Mouse (Mus musculus) retina, adult 2 months (tissue): Measurements from ENCODE around the gene Enpp1.
"Not testable (repeated sequence)": the region's sequence is repeated elsewhere in the genome, so short reads cannot be mapped to it uniquely, and the experiment has no call there.

Source experiments
- DNase-seq: peaks from one replicate; pipeline ENCODE4 v3.0.0-alpha.2; 2012; ENCODE audit warnings: low read depth, low spot score

Enpp1 gene

DNA sequence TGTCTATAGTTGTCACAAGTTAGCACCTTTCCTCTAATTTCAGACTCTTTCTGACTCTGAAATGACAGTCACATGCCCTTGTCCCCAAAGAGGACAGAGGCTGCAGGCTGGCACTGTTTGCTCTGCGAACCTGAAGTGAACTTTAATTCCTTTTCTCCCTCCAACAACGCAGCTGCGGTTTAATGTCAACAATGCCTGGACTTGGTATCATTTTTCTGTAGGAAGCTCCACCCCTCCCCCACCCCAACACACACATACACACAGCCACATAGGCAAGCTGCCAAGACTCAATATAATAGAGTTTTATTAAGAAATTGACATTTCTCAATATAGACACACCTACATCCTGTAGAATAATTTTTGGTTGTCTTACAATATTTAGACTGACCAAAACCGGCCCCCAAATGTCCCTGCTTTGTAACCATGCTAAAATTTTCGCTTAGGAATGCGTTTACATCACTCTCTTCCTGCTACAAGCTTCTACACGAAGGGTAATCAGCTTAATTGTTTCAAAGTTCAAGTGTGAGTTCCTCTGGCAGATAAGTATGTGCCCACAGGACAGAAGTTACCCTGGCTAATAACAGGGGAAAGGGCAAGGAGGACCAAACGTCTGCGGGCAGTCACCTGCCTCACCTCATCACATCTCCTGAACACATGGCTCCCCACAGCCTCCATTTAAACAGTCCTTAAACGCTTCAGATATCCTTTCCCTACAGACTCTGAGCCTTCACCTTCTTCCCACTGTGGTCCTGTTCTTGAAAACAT is 73.5 kb downstream of the Enpp1 start:
- no peak for DNase-seq

DNA sequence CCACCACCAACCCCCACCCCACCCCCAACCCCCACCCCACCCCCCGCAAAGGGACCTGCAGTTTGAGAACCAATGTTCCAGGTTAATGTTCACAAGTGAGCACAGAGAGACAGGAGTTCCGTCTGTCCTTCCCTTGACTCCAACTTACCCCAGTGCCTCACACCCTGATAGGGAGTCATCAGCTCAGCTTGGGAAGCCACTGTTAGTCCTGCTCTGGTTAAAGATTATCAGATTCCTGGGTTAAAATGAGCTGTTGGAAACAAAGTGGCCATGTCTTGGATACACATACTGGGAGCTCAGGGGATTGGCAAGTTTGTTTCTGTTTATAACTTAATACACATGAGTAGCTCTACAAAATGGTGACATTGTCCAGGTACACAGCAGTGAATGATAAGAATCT is 75.0 kb downstream of the Enpp1 start:
- no peak for DNase-seq

DNA sequence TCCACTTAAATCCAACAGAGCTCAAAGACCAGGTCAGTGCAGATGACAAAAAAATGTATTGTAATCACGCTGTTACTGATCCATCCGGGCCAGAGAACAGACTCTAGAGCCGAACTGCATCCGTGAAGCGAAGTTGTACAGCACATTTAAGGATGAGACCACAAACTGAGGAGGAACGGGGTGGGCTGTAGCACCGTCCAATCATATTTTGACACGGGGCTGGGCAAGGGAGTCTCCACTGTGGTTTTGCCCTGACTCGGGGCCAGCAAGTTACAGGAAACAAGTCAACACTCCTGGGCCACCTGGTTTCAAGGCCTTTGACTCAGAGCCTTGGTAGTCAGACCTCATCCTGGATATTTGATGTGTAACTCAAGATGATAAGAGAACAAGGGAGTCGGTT is 76.1 kb downstream of the Enpp1 start:
- no peak for DNase-seq

DNA sequence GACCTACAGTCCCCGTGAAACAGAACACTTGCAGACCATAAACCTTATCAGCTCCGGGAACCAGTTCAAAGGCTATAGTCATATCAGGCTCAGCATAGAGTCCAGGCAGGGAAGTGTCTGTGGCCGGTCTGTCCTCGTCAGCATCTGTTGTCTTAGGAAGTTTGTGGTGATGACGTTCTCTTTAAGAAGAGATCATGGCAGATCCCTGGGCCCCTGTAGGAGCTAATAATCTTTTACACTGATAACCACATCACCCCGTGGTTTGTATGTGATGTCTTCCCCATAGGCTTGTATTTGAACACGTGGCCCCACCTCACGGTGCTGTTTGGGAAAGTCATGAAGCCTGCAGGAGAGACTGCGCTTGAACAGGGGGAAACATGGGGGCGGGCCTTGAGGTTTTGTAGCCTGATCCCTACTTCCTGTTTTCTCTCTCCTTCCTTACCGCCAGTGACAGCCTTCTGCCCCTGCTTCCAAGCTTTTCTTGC is 76.6 kb downstream of the Enpp1 start:
- DNase-seq, result no peak

DNA sequence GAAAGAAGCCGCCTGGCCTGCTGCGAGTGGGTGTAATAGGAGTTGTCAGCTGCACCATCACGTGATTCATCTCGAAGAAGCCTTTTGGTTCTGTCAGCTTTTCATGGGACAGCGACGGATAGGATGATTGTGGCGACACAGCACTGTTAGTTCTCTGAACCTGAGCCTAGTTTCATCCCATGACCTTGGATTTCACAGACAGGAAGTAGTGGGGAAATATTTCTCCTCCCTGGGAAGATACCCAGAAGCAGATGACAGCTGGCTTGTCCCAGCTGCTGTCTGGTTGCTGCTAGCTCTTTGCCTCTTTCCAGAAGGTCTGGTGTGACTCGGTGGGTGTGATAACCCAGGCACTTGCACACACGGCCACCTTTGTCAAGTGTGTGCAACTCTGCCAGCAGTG is 77.7 kb downstream of the Enpp1 start:
- no peak for DNase-seq

DNA sequence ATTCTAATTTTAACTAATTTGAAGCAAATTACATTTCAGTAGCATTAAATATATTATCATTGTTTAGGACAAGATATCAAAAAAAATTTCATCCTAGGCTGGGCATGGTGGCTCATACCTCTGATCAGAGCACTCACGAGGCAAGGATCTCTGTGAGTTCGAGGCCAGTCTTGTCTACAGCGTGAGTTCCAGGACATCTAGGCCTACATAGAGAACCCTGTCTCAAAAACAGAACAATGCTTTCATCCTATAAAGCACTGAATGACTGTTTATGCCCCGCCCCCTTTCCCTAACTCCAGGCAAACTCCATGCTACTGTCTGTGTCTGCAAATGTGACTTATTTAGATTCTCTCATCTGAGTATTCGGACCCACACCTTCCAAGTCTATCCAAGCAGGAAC is 80.8 kb downstream of the Enpp1 start:
- no peak for DNase-seq

DNA sequence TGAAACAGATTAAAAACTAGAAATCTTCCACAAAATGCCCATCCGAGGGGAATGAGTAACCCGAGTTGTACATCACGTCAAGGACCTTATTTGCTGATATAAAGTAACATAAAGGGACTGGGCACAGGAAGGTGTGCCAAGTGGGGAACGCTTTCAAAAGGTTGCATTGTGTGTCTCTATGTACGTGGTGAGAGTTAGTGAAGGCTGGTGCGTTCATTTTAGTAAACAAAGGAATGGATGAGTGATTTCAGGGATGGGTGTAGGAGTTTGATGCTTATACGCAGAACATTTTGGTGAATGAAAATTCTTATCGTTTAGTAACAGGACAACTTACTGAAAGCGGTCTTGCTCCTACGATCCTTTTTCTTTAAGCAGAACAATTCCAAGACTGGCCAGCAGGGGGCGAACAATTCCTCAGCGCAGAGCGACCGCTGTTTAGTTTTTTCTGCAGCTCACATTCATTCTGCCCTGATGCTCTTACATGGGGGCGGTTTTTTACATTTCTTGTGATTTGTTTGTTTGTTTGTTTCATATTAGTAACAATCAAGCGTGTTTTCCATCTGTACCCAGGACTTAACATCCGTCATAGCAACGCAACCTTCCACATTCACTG is 81.4 kb downstream of the Enpp1 start:
- DNase-seq, result peak; percentile 26

DNA sequence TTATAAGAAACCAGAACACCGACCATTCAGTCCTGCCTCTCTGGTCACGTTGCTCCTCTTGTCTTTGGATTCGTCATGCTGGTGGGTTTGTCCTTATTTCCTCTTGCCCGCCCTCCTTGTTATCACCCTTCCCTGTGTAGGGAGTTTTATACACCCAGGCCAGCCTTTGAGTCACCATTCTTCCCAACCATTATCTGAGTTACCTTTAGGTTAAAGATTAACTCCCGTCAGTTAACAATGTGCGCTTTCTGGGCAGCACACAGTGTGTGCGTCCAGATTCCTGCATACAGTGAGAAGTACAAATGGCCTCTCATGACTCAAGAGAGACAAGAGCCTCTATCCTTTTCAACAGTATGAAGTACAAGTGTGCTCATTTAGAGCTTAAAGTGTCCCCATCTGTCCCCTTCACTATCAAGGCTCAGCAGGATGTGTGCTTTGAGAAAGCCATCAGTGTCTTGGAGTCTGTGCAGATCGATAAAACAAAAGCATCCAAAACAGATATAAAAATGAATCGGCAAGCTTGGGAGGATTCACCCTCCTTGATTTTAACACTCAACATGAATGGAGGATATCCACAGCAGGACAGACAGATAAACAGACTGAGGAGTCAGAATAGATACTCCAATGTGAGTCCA is 82.8 kb downstream of the Enpp1 start:
- DNase-seq, result no peak

DNA sequence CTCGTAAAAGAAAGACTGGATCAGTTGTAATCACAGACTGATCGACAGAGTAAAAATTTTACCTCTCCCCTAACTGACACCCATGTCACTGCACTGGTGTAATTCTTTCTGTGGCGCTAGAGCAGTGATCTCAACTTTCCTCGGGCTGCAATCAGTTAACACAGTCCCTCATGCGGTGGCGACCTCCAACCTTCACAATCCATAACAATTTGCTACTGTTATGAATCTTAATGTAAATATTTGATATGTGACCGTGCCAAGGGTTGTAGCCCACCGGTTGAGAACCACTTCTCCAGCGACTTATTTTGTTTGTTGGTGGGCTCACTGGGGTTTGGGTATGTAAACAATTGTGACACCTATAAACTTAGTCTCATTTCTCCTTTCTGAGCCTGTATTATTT is 83.5 kb downstream of the Enpp1 start:
- DNase-seq, result no peak

DNA sequence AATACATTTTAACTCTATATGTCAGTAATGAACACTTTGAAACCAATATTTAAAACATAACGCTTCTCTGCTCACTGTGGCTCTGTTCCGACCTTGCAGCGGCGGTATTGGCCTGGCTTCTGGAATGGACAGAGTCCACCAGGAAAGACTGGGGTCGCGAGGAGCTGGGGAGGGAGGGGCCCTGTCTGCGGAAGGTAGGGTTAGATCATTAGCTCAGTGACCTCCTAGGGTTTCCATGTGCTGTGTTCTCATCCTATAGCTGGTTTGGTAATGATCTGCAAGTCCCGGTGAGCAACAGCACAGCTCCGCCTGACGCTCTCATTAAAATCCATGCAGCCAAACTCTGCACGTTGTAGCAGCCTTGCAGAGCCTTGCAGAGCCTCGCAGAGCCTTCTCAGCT is 84.7 kb downstream of the Enpp1 start:
- DNase-seq, result no peak

DNA sequence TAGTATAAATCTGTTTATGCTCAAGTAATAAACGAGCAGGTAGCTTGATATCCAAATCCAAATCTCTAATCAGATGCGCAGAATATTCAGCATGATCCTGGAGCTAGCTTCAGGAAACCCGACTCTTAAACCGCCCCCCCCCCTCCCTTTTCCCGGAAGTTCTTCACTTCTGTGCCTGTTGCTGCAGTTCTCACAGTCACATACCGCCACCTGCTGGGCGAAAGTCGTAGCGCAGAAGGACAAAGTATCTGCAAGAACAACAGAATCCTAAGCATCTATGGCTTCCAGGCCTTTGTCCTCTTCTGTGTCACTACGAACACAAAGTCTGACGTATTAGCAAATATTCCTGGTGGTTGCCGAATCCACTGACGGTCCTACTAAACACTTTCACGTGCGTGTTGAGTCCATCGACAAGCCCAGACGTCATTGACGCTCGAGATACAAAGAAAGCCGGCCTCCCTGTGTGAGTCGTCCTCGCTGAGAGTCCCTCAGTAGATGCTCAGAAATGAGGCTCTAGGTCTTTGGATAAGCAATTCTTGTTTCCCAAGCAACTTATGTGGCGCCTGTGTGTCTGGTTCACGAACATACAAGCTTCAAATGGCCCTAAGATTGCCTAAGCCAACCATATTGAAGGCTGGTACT is 86.8 kb downstream of the Enpp1 start:
- peak; percentile 54 for DNase-seq

DNA sequence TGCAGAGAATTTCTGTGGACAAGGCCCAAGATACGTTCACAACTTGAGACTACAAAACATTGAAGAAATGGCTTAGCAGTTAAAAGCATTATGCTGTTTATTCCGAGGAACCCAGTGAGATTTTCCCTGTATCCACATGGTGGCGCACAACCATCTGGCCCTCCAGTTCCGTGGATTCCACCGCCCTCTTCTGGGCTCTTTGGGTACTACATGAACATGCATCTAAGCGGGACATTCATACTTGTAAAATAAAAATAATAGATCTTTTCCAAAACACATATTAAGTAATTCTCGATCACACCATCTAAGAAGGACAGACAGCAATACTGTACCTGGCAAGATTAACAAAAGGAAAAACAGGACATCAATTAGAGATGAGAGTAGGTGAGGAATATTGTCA is 89.4 kb downstream of the Enpp1 start:
- DNase-seq, result peak; percentile 49

DNA sequence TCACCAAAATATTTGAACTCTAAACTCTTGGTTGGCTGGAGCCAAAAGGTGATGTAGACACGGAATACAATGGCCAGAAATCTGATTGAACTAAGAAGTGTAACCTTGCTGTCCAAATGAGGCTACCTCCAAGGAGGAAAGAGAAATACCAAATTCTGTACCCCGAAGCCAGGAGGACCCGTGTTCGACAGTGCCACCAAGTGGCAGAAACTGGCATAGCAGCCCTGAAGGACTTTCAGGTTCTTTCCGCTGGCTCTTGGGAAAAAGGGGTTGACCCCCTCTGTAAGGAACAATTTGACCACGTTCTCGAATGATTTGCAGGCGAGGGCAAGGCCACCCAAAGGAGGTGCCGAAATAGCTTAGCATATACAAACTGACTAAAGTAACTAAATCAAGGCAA is 90.4 kb downstream of the Enpp1 start:
- DNase-seq, result no peak

DNA sequence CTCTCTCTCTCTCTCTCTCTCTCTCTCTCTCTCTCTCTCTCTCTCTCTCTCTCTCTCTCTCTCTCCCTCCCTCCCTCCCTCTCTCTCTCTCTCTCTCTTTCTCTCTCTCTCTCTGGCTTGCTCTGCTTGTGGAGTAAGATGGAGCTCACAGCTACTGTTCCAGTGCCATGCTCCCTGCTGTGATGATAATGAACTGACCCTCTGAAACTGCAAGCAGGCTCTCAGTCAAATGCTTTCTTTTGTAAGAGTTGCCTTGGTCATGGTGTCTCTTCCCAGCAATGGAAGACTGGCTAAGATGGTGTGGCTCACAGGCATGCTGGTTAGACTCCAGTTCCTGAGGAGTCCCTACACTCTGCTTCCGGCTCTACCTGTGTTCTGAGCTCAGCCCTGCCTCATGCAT is 95.4 kb downstream of the Enpp1 start:
- not testable (repeated sequence) for DNase-seq

DNA sequence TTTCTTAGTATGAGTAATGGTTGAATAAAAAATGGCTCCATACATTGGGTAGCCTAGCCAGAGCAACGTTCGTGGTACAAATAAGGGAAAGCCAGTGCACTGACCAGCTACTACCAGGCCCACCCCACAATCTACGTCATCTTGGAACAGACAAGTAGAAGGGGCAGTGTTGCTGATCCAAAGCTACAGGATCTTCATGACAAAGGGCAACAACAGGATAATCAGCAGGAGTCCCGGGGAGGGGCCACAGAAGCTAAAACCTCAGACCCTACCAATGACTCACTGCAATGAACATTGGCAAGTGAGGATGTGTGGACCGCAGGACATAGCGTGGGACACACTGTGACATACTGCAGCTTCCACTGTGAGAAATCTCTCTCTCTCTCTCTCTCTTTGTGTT is 96.2 kb downstream of the Enpp1 start:
- DNase-seq, result no peak

DNA sequence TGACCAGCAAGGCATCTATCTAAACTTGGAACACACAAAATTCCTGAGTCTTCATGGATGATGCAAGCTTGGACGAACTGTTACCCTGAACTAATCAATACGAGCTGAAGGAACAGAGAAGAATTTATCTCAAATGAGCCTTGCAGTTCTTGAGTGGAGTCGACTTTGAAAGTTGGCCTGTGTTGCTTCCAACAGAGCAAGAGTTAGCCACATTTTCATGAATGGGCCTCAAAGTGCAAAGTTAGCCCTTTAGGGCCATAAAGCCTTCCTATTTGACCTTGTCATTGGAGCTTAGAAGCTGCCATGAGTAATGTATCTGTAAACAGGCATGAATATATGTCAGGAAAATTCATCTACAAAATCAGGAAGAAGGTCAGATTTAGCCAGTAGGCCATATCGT is 97.2 kb downstream of the Enpp1 start:
- no peak for DNase-seq

DNA sequence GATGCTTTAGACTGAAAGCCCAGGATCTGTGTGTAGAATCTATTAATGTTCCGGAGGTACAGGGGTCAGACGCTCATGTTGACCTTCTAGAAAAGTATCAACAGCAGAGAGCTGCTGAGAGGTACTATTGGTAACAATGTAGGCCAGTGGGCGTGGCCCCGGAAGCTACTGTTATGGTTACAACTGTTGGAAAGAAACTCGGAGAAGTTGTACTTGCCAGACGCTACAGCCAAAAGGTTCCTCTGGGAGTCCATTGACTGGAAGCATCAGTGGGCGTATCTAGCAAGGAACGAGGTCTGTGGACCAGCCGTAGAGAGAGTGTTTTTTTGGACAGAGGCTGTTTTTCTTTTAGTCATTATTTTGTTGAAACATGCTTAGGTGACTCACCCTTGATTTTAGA is 102.2 kb downstream of the Enpp1 start:
- DNase-seq, result no peak

DNA sequence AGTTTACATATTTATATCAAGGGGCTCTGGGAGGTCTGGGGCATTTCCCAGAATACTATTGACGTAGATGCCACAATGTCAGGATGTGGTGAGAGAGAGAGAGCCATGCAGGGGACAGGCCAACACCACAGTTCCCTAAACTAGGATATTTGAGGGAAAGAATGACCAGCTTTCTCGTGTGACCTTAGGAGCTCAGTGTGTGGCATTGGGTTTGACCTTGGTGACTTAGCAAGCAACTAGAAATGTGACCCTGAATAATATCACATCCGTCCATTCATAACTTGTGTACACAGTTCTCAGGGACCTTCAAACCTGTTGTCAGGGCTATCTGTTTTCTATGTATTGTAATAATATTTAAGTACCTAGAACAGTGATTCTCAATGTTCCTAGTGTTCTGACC is 102.8 kb downstream of the Enpp1 start:
- DNase-seq, result no peak

DNA sequence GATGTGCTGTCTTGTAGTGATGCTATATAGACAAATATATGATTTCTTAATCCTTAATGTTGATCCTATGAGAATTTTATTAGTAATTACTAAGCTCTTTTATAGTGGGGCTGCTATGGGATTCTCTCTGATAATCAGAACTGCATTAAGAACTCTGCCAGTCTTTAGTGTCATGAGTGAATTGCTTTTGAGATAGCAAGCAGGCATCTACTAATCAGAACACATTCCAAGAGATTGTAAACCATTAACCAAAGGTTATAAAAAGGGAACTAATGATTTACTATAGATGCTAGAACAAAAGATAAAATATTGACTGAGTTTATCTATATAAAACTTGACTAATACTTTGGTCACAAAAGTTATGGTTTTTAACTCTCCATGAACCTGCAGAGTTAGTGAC is 108.2 kb downstream of the Enpp1 start:
- no peak for DNase-seq

DNA sequence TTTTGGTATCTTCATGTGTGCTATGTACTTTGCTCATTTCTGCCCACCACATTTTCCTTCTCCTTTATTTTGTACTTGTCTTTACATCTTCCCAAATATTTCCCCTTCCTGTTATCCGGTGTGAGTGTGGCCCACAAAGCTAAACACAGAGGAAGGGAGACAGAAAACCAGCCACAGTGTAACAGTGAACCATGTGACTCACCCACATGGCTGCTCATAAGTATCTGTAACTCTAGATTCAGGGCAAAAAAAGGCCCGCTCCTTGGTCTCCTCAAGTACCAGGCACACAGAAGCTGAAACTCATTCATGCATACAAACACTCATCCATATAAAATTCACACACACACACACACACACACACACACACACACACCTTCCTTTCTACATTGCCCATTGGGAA is 108.9 kb downstream of the Enpp1 start:
- no peak for DNase-seq

DNA sequence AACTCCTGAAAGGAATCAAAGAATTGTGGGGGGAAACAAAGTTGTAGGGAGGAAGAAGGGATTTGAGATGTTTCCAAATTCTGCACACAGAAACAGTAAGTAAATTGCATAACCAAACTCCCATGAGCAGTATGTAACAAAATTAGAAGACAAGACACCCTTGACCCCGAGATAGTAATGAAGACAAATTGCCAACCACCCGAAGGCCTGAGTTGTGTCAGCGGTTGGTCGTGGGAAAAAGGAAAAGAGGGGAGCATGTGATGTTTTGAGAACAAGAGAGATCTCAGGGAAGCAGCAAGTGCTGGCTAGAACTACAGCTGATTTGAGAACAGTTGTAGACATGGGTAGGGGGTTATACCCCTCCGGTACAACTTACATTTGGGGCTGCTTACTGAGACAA is 112.2 kb downstream of the Enpp1 start:
- DNase-seq, result no peak

DNA sequence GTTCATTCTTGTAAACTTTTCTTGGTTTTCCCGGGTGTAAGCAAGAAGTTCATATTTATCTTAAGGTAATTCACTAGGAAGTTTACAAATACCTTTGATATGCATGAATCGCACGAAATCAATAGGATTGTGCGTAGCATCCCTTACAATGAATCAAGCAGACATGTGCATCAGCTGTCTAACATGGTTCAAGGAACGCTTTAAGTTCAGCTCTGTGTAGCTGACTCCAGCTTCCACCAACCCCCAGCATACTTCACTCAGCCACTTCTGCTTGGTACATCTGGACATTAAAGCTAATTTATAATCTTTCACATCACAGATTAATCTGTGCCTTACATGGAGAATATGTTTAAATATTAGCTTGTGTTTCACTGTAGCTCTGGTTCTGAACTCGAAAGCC is 113.3 kb downstream of the Enpp1 start:
- no peak for DNase-seq

DNA sequence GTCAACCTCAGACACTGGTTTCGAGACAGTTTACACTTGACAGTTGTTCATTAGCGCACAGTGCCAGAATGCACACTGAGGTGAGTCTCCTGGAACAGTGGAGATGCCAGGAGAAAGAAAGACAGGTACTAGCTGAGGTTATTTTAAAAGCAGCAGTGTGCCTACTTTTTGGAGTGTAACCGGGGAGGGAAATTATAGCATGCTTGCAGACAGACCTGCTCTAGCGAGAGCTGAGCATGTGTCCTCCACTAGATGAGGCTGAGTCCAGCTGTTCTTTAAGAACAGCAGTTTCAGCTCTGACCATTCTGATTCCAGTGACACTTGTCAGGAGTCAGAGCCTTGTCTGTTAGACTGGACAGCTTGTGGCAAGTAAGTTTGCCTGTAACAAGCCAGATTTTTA is 114.2 kb downstream of the Enpp1 start:
- DNase-seq, result no peak
